Mouse (Mus musculus) kidney, adult 11 months (tissue): ENCODE data around the gene Ppox.
"Not testable (repeated sequence)": the region's sequence is repeated elsewhere in the genome, so short reads cannot be mapped to it uniquely, and the experiment has no call there.

ENCODE experiments used
- DNase-seq: peaks from one replicate; pipeline ENCODE4 v3.0.0; 2022

Ppox gene

DNA sequence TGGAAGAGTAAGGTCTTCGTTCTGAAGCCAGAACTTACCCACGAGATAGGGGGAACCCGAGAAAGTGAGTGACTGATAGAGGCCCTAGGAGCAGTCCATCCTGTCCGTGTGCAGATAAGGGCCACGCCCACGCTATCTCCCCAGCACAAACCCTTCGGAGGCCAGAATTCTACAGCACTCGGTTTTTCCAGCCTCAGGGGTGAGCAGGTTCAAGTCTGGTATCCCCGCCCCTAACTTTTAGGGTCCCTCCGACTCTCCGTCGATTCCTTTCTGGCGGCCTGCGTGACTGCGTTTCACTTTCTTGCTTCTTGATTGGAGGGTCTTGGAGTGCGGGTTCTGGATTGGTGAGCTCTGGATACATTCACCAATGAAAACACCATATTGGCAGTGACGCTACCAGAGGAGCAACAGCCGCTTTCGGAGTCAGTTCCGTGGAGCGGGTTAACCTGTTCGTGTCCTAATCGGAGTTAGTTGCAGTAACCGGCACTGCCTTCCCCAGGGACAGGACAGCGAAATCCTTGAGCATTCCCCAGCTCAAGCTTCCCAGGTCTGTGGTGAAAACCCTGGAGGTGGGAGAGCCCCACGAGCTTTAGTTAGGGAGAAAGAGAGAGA is at the start of gene Ppox:
Ppox (minus strand) TSS at position 271 of the 612 bp plus-strand sequence.
- DNase-seq = peak; percentile 96

DNA sequence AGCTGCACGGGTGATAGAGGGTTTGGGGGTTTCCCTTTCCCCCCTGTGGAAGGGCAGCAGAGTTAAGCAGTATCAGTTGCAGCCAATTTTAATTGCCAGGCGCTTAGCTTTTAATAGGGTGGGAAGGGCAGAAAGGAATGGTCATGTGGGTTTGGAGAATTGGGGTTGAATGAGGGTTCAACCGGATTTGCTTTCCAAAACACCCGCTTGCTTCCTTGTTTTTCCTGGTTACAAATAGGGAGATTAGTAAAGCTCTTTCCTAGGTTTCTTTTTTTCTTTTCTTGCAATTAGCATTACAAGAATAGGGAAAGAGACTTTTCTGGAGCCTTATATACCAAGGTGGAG is 49.2 kb upstream of the Ppox start:
- peak; percentile 24 for DNase-seq

DNA sequence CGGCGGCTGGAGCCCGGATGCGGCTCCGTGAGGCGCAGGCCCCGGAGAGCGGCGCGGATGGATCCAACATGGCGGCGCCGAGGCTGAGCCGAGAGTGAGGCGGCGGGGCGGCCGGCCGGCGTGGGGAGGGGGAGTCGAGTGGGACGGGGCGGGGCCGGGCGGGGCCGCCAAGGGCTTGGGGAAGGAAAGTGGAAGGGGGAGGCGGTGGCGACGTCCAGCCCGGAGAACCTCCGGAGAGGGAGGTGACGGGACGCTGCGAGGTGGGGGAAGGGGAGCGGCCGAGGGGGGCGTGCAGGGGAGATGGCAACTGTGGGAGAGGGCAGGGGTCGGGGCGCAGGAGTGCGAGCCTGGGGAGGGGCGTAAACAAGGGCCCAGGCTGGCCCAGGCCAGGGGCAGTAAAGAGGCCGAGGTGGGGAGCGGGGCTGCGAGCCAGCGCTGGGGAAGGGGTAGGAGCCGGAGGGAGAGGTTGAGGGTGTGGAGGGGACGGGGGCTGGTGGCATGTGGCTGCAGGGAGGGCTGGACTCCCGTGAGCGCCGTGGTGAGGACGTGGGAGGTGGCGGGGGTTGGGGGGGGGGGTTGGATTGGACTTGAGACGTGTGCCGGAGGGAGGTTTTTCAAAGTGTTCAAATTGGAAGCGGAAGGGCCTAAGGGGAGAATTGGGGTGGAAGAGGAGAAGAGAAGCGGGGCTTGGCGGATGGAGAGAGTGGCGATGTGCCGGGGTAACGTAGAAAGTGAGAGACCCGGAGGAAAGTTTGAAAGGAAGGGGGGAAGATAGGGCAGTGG is 48.6 kb upstream of the Ppox start:
- no peak for DNase-seq

DNA sequence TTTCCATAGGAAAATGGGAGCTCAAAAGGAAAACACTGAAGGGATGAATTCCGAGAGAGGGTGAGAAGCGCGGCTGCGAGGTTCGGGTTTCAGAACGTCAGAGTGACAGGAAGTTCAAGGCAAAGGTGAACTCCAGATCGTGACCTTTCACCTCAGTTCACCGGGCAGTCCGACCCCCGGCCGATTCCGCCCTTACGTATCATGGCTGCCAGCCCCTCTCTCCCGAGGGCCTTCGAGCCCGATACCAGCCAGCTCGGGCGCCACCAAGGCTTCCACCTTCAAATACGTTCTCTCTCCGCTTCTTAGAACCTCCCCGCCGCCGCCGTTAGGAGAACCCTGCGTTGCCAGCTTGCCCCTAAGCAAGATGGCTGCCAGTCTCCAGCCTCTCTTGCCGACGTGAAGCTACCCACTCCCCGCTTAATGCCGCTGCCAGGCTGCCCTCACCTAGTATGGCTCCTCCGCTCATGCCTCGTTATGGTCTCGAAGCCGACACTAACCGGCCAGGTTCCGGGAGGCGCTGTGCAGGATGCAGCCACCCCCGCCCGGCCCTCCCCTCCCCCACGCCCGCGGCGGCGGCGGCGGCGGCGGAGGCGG is 48.0 kb upstream of the Ppox start, which contains the start of gene Dedd:
Dedd (plus strand) TSS at position 307 of the 594 bp plus-strand sequence.
- DNase-seq = peak; percentile 96

DNA sequence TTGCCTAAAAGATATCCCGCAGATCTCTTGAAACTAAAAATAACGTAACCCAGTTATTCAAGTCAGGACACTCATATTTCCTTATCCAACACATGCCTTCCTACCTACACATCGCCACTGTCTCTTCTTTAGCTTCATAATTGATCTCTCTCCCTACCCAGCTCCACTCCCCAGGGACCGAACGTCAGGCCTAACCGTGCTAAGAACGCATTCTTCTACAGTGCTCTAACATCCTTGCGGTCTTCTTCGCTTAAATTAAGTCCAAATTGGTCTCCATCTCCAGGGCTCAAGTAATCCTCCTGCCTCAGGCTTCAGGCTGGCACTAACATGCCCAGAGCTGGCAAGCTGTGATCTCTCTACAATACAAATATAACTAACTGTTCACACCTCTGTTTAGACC is 47.3 kb upstream of the Ppox start:
- DNase-seq = no peak

DNA sequence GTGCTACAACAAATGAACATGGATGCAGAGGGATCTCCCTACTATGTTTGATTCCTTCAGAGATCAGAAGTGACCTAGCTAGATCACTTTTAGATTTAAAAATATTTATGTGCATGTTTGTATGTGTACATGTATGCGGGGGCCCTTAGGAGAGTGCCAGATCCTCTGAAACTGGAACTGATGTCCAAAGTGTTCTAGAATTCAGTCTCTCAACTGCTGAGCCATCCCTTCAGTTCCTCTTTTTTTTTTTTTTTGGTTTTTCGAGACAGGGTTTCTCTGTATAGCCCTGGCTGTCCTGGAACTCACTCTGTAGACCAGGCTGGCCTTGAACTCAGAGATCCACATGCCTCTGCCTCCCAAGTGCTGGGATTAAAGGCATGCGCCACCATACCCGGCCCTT is 45.6 kb upstream of the Ppox start:
- DNase-seq = not testable (repeated sequence)

DNA sequence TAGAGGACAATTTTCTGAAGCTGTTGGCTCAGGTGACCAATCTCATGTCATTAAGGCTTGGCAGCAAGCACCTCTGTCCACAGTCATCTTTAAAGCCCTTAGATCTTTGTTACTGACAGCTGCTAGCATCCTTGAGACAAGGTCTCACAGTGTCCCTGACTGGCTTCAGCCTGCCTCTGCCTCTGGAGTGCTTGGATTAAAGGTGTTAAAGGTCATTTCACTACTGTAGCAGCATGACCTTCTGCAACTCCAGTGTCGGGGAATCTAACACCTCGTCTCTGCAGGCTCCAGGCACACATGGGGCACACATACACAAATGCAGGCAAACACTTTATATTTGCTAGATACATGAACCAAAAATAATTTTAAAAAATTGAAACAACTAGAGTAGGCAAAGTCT is 44.6 kb upstream of the Ppox start:
- no peak for DNase-seq

DNA sequence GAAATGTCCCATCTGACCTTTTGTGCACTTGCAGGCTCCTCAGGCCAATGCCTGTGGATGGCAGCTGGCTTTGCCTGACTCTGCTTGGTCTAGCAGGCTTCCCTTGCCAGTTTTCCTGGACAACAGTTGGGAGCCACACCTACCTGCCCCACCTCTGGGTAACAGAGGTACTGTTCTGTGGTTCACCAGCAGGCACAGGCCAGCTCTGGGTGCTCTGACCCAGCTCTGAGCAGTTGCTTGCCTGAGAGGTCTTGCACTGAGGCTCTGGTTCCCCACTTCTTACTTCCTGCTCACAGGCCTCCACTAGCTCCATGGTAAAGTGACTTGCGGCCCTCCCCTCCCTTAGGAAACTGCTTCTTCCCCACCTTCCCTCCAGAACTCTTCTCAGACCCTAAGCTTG is 41.0 kb upstream of the Ppox start:
- DNase-seq = peak; percentile 62

DNA sequence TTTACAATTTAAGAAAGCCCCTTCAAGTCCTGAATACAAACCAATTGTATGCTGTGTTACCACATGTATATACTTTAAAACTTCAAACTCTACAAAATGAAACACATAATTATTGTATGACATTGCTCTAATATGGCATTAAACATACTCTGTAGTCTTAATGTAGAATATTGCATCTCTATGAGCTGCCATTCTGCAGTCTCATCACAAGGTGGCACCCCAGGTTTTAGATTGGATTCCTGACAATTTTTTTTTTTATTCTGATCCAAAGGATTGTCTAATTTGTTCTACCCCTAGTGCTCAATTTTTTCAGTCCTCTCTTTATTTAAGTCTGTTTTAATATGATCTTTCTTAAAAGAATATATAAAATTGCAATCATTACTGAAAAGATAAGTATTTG is 40.4 kb upstream of the Ppox start:
- DNase-seq = no peak

DNA sequence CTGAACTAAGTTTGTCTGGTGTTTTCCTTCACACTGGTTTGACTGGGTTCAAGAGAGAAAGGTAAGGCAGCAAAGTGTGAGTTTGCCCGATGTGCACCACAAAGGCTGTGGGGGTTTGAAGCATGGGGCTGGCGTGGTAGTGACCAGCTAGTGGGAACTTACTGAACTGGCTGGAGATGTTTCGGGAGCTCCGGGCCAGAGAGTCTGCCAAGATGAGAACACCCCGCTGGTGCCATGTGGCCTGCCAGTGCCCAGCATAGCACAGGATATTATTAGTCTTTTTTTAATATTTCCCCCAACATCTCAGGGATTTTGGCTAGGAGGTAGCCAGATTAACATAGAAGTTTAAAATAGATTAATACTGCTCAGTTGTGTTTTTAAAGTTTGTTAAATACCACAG is 39.2 kb upstream of the Ppox start:
- DNase-seq = no peak

DNA sequence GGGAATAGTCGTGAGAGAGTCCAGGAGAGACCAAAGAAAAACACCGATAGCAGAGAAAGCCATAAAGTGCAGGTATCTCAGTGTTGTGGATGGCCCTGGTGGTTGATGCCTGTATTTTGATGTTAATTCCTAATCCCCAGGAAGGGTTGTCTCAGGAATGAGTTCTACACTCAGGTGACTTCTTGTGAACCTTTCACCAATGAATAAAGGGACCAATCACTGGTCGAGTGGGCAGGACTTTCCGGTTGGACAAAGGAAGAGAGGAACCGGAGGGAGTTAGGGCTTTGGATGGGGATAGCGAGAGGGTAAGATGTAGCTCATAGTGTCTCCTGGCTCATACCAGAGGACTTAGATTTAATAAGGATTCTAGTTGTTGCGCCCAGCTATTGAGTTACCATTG is 38.8 kb upstream of the Ppox start:
- DNase-seq = peak; percentile 39

DNA sequence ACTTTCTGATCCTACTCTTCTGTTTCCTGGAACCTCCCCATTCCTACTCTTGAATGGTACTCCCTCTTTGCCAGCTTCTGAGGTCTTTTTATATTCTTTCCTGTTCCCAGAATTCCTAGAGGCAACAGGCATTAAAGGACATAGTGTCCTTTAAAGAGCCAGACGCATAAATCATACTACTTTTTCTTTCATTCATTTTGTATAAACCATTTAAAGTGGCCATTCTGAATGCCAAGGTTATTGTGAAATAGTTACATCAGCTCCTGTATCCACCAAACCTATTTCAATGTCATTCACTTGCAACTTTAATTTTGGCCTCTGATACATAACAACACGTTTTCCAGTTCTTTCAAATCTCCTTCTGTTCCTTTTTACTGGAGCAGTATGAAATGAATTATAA is 28.3 kb upstream of the Ppox start:
- DNase-seq = no peak

DNA sequence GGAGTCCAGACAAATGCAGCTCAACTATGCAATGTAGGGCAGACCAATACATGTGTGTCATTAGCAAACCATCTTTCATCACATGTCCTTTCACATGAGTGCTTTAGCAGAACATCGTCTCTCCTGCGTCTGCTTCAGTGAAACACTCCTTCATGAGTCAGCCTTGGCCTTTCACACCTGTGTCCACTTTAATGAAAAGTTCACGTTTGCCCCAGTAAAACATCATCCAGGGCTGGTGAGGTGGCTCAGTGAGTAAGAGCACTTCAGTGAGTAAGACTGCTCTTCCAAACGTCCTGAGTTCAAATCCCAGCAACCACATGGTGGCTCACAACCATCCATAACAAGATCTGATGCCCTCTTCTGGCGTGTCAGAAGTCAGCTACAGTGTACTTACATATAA is 25.2 kb upstream of the Ppox start:
- not testable (repeated sequence) for DNase-seq

DNA sequence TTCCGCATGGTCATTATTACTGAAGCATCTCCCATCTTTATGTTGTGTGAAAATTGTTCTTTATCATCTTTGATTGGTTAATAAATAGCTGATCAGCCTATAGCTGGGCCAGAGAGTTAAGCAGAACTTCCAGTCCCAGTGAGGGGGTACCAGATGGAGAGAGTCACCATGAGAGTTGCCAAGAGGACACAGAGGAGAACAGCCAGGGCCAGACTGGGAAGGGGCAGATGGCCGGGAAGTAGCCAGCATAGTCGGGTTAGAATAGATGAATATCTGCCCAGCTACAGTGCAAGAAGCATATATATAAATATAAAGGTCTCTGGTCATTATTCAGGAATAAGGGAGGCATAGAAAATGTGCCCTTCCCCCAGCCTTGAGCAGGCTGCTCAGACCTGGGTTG is 17.2 kb upstream of the Ppox start:
- DNase-seq = no peak

DNA sequence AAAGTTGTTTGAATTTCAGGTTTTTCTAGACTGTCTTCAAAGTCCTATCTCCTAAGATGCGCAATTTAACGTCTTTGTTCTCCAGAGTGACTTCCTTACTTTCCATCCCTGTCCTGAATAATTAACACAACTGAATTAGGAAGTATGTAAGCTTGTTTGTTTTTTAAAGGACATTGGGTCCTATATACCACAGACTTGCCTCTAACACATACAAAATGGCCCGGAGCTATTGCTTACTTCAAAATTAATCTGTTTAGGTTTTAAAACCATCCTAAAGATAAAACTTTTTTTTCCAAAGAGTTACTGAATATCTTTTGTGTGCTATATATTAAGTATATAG is 14.0 kb upstream of the Ppox start:
- DNase-seq = no peak

DNA sequence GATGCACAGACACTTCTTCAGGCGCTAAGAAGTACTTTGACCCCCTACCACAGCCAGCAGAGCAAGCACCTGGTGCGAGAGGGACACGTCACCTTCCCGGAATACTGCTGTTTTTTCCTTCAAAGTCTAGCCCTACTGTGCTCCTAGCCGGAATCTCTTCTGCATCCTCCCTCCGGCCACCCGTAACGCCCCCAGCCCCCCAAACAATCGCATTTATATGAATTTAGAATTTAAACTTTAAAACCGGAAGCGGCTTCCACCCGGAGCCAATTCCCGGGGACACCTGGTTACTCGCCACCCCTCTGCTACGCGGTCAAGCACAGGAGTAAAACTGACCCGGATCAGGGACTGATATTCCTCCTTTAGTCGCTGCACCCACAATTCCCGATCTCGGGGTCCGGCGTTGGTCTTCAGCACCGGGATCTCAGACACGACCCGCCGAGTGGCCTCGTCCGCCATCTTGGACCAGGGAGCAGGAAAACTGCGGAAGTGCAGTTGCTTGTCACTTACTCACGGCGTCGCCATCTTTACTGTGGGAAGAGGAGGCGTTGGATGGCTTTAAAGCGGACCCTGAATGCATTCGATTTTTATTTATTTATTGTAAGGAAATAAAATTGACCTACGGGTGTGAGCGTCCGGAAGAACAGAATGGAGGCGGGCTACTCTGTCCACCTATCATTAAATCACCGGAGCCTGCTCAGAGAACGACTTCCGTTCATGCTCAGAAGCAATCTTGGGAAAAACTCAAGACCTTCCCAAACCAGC is 13.5 kb upstream of the Ppox start, which contains the start of gene Ufc1:
Ufc1 (minus strand) TSS at position 727 of the 765 bp plus-strand sequence.
- peak; percentile 89 for DNase-seq

DNA sequence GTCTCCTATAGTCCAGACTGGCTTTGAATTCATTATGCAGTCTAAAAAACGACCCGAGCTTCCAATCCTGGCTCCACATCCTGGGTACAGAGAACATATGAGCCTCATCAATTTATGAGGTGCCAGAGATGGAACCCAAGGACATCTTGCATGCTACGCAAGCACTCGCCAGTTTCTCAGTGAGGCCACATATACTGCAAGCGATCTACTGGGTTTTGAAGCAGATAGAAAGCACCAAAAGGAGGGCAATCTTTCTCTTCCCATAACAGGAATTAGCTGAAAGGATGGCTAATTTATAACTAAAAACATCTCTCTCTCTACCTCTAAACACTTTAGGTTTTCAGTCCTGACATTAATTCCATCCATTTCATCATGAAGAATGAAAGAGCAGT is 12.9 kb upstream of the Ppox start:
- no peak for DNase-seq

DNA sequence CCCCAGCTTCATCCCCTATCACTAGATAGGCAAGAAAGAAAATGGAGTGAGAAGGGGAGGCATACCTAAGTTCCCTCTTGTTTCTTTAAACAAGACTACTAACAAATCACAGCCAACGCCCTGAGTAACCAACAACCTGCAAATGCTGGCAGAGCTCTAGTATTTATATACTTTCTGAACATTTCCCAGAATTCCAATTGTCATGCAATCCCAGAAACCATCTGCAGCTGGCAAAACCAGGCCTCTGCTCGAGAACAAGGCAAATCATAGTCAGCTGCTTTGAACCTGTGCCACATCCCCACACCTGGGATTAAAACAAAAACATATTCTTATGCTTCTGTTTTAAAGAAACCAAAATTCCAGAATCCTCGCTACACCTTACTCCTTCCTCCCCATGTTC is 12.4 kb upstream of the Ppox start:
- no peak for DNase-seq

DNA sequence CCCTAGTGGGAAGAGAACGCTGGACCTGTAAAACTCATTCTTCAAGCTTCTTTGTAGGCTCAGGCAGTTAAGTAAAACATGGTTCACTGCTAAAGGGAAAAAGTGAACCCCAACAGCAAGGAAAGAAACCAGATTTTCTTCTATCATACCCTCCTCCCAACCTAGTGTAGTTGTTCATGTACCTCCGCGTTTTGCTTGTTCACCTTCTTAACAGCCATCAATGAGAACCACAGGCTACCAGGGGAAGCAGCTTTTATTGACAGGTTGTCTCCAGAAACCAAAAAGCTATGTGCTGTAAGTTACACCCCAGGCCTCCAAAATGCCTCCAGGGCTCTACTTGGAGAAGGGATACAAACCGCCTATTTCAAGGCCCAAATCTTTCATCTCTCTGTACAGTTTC is 7.3 kb upstream of the Ppox start:
- no peak for DNase-seq

DNA sequence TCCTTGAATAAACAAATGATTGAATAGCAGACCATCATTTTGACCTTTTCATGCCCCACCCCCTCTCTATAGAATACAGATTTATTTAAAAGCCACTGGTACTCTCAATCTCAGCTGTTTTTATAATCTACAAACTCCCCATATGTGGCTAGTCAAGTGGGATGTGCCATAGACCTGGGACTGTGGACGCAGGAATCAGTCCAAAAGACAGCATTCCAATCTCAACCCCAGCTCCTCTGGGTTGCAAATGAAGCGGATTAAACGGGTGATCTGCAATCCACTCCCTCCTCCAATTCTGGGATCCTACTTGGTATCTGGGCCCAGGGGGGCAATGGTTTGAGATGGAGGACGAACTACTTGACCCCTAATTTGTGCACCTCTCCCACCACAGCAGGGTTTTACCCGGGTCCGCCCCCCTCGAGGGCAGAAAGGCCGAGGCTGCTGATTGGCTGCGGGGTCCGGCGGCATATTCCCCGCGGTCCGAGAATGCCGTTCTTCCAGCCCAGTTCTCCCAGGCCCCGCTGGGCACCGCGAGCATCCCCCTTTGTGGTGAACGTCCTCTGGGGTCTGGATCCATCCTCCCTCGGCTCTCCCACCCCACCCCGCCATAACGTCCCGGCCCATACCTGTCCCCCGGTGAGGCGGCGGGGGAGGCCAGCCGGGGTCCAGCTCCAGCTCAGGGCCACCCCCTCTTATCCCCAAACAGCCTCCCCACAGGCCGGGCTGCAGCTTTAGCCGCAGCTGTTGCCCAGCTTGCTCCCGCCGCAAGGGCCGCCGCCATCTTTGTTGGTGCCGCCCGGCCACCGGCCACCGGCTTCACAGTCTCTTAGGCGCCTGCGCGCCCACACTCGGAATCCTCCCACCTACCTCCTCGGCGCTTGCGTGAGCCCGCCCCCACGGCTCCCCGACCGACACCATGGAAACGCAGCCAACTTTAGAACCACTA is 6.4 kb upstream of the Ppox start, which contains the start of gene Usp21:
Usp21 (minus strand) TSS at position 856 of the 946 bp plus-strand sequence.
- DNase-seq = peak; percentile 93

DNA sequence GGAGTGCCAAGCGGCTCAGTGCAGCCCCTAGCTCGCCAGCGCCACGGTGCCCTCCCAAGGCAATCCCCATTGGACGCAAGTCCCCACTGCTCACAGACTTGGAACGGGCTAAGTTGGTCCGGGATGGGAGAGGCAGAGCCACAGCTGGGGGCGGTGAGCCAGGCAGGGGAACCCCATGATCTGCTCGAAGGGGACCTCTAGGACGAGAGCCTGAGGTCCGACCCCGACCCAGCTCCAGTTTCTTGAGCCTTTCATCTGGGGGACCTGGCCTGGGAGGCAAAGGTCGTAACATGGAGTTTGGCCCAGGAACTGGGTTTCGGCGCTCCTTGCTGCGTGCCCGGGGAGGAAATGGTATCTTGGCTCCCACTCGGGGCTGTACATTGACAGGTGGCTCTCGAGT is 5.5 kb upstream of the Ppox start:
- no peak for DNase-seq
